Mouse (Mus musculus): ENCODE measurements around the gene Gfod2.

DNA sequence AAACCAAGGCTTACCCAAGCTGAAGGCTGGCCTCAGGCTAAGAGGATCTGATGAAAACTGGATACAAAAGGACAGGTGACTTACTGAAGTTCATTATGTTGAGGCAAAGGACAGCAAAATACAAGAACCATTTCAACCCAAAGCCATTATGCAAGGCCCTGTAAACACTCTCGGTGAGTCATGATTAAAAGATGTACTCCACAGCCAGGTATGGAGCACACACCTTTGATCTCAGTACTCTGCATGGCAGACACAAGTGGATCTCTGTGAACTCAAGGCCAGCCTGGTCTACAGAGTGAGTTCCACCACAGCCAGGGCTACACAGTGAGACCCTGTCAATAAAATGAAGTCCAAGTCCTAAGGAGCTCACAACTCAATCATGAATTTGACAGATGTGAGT lies 37.3 kb upstream of the Gfod2 start:
- TF ChIP-seq CTCF (IDR thresholded peaks at IDR 0.05; ENCODE audit: low read depth) = no peak
- TF ChIP-seq EP300 (IDR thresholded peaks at IDR 0.05; ENCODE audit: low read depth) = no peak

Data from liver, postnatal 0 days (tissue).